Mouse (Mus musculus) midbrain, embryonic 16.5 days (tissue): ENCODE results near the gene Tysnd1. TPM values are rescaled to one million over a fixed set of nuclear protein-coding genes. Genes with fewer than 3 reads are reported as not detected.

Source experiments
- ATAC-seq: fragments of 200-750 bp; cut with Nextera tagmentation; 2 replicates; pipeline ENCODE4 v1.8.0; 2017; ENCODE audit warnings: moderate TSS enrichment
- H3K27ac ChIP-seq: fragments of 300-500 bp; sonication (generic); 2 replicates; pipeline ENCODE4 v1.5.1; 2014; ENCODE audit warnings: mild to moderate bottlenecking, low read length, mixed read lengths
- H3K27me3 ChIP-seq: fragments of 300-500 bp; sonication (generic); 2 replicates; pipeline ENCODE4 v1.6.1; 2014; ENCODE audit warnings: low read depth, low read length, mixed read lengths; ENCODE audit not compliant: control insufficient read depth, insufficient read depth
- H3K36me3 ChIP-seq: fragments of 300-500 bp; sonication (generic); 2 replicates; pipeline ENCODE4 v1.6.1; 2014; ENCODE audit warnings: mild to moderate bottlenecking, low read length, moderate library complexity, mixed read lengths; ENCODE audit not compliant: control insufficient read depth, insufficient read depth
- H3K4me1 ChIP-seq: fragments of 300-500 bp; sonication (generic); 2 replicates; pipeline ENCODE4 v1.6.1; 2014; ENCODE audit warnings: mild to moderate bottlenecking, low read length, mixed read lengths; ENCODE audit not compliant: control insufficient read depth, insufficient read depth
- H3K4me2 ChIP-seq: fragments of 300-500 bp; sonication (generic); 2 replicates; pipeline ENCODE4 v1.6.1; 2014; ENCODE audit warnings: mild to moderate bottlenecking, low read length, mixed read lengths
- H3K4me3 ChIP-seq: fragments of 300-500 bp; sonication (generic); 2 replicates; pipeline ENCODE4 v1.5.1; 2014; ENCODE audit warnings: low read depth, mild to moderate bottlenecking, low read length, moderate library complexity, mixed read lengths
- H3K9ac ChIP-seq: fragments of 300-500 bp; sonication (generic); 2 replicates; pipeline ENCODE4 v1.6.1; 2014; ENCODE audit warnings: low read depth, low read length, mixed read lengths
- H3K9me3 ChIP-seq: fragments of 300-500 bp; sonication (generic); replicated peaks from 2 replicates; pipeline ENCODE4 v1.6.1; 2014; ENCODE audit warnings: mild to moderate bottlenecking, low read length, mixed read lengths; ENCODE audit not compliant: control insufficient read depth, poor library complexity, severe bottlenecking
- WGBS: fragments of 180-500 bp; shearing (Covaris S2); extraction: QIAGEN DNeasy Blood & Tissue Kit; methylation state at CpG from one replicate; pipeline ENCODE4 v1.1.7; 2014; 5-methylcytosine and 5-hydroxymethylcytosine counted together
- polyA plus RNA-seq: library from polyadenylated mRNA; unstranded; fragments of >200 nt; fragmentation: Nextera tagmentation; extraction: Ambion mirVana; gene quantifications from 2 replicates; pipeline ENCODE4 v1.2.1, GENCODE M21; 2015

Gene Tysnd1
- polyA plus RNA-seq, 1 experiment from 2014 or later = 21.4 TPM

- no peak for ATAC-seq
- WGBS = 93% methylated on average over 4 of the region's 4 CpGs
- peaks cover 31% of the 10 kb centered on the region for H3K36me3 ChIP-seq
- H3K9ac ChIP-seq = no peak overlapping the region
- no peak overlapping the region for H3K27ac ChIP-seq
- H3K9me3 ChIP-seq = no peaks in the 10 kb centered on the region
- H3K4me3 ChIP-seq = no peak overlapping the region
- no peaks in the 10 kb centered on the region for H3K27me3 ChIP-seq
- no peaks in the 10 kb centered on the region for H3K4me1 ChIP-seq
- H3K4me2 ChIP-seq = no peak overlapping the region
These were observed 42.8 kb downstream of the Tysnd1 start for GRCm38 (mm10) chr10:61738126-61738525.

DNA sequence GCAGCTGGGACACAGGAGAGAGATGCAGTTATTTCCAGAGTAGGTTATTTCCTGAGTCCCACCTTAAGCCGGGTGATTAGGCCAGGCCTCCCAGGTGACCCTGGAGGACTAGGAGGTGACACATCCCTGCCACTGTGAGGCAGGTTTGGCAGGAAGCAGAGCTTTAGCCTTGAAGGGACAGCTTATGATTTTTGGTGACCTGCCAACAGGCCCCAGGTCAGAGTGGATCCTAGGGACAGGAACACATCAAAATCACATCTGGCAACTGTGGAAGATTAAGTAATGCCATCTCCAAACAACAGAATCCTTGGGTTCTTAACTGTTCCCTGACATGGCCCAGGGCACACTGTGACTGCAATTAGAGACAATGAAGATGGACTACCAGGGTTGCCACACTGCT, 46.0 kb downstream of the Tysnd1 start:
- Histone ChIP-seq H3K4me1 (no peaks in the 10 kb centered on the region), H3K9ac (no peak overlapping the region), H3K4me3 (no peak overlapping the region), H3K4me2 (no peak overlapping the region), H3K27me3 (no peaks in the 10 kb centered on the region), H3K36me3 (peaks cover 58% of the 10 kb centered on the region), H3K9me3 (no peaks in the 10 kb centered on the region), H3K27ac (no peak overlapping the region)
- WGBS = 100% methylated on average over 1 of the region's 1 CpGs
- ATAC-seq = no peak

DNA sequence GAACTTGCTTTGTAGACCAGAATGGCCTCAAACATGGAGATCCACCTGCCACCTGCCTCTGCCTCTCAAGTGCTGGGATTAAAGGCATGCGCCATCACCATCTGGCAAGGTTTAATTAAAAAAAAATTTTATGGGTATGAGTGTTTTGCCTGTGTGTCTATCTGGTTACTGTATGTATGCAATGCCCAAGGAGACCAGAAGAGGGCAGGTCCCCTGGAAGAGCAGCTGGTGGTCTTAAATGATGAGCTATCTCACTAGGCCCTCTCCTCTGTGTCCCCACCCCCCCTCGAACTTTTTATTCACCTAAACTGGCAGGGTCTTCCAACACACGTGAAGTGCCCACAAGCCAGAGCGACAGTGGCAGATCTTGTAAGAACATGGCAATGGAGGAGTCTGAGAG, 46.6 kb downstream of the Tysnd1 start:
- H3K4me2 ChIP-seq = no peak overlapping the region
- ATAC-seq = no peak
- no peak overlapping the region for H3K4me3 ChIP-seq
- WGBS = 85% methylated on average over 4 of the region's 4 CpGs
- peaks cover 64% of the 10 kb centered on the region for H3K36me3 ChIP-seq
- H3K27me3 ChIP-seq = no peaks in the 10 kb centered on the region
- no peaks in the 10 kb centered on the region for H3K9me3 ChIP-seq
- no peak overlapping the region for H3K27ac ChIP-seq
- no peak overlapping the region for H3K9ac ChIP-seq
- H3K4me1 ChIP-seq = no peaks in the 10 kb centered on the region

DNA sequence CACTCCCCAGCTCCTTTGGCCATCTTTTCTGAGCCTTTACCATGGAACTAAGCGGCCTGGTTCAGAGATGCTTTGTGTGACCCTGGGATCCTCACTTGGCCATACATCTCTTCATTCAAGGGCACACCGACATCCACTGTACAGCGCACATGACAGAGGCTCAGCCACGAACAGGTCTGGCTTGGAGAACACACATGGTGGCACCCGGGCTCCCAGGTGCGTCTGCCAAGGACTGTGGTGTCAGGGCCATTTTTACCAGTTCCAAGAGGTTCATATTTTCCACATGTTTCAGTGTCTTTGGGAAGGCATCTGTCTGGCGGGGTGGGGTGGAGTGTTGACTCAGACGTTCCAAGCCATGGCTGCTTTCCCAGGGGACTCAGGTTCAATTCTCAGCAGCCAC, 47.0 kb downstream of the Tysnd1 start:
- no peak overlapping the region for H3K9ac ChIP-seq
- H3K36me3 ChIP-seq = peaks cover 68% of the 10 kb centered on the region
- no peak overlapping the region for H3K4me3 ChIP-seq
- no peaks in the 10 kb centered on the region for H3K27me3 ChIP-seq
- ATAC-seq = no peak
- 94% methylated on average over 8 of the region's 8 CpGs for WGBS
- no peaks in the 10 kb centered on the region for H3K9me3 ChIP-seq
- H3K27ac ChIP-seq = no peak overlapping the region
- H3K4me2 ChIP-seq = no peak overlapping the region
- no peaks in the 10 kb centered on the region for H3K4me1 ChIP-seq

DNA sequence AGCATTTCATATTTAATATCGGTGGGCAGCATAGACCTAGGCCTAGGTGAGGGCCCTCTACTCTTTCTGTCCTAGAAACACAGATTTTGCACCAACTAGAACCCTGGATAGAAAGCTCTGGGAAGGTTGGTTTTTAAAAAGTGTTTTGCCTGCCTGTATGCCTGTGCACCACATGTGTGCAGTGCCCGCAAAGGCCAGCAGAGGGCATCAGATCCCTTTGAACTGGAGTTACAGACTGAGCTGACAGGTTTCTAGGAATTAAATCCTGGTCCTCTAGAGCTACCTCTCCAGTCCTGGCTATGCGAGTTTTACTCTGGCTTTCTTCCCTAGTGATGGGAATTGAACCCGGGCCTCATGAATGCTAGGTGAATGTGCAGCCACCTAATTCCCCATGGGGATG, 49.8 kb downstream of the Tysnd1 start:
- Histone ChIP-seq H3K4me2 (no peak overlapping the region), H3K27me3 (no peaks in the 10 kb centered on the region), H3K4me3 (no peak overlapping the region), H3K36me3 (peaks cover 81% of the 10 kb centered on the region), H3K9ac (no peak overlapping the region), H3K27ac (no peak overlapping the region), H3K9me3 (no peaks in the 10 kb centered on the region), H3K4me1 (no peaks in the 10 kb centered on the region)
- no peak for ATAC-seq
- 95% methylated on average over 4 of the region's 4 CpGs for WGBS

GRCm38 (mm10) chr10:61747302-61747701, 52.0 kb downstream of the Tysnd1 start:
- WGBS = 95% methylated on average over 13 of the region's 13 CpGs
- Histone ChIP-seq H3K9ac (no peak overlapping the region), H3K9me3 (no peaks in the 10 kb centered on the region), H3K4me2 (no peak overlapping the region), H3K27me3 (no peaks in the 10 kb centered on the region), H3K4me1 (no peaks in the 10 kb centered on the region), H3K4me3 (no peak overlapping the region), H3K36me3 (peaks cover 77% of the 10 kb centered on the region), H3K27ac (no peak overlapping the region)
- ATAC-seq = no peak

DNA sequence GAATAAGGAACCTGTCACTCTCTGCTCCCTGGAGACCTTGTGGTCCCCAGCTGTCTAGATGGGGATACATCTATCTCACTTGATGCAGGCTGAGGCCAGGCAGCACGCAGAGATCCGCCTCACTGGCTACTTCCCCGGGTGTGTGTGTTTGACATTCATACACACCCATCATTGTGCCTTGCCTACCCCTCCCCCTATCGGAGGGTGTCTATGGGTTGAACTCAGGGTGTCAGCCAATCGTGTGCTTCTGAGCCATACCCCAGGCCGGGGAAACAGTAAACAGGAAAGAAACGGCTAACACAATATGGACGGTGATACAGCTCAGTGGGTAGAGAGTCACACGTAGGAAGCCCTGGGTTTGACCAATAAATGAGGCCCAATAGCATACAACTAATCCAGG, 54.7 kb downstream of the Tysnd1 start:
- no peak for ATAC-seq
- H3K4me3 ChIP-seq = no peak overlapping the region
- H3K4me1 ChIP-seq = no peaks in the 10 kb centered on the region
- no peak overlapping the region for H3K27ac ChIP-seq
- H3K9ac ChIP-seq = no peak overlapping the region
- no peak overlapping the region for H3K4me2 ChIP-seq
- H3K36me3 ChIP-seq = peaks cover 70% of the 10 kb centered on the region
- WGBS = 89% methylated on average over 9 of the region's 9 CpGs
- no peaks in the 10 kb centered on the region for H3K27me3 ChIP-seq
- no peaks in the 10 kb centered on the region for H3K9me3 ChIP-seq

DNA sequence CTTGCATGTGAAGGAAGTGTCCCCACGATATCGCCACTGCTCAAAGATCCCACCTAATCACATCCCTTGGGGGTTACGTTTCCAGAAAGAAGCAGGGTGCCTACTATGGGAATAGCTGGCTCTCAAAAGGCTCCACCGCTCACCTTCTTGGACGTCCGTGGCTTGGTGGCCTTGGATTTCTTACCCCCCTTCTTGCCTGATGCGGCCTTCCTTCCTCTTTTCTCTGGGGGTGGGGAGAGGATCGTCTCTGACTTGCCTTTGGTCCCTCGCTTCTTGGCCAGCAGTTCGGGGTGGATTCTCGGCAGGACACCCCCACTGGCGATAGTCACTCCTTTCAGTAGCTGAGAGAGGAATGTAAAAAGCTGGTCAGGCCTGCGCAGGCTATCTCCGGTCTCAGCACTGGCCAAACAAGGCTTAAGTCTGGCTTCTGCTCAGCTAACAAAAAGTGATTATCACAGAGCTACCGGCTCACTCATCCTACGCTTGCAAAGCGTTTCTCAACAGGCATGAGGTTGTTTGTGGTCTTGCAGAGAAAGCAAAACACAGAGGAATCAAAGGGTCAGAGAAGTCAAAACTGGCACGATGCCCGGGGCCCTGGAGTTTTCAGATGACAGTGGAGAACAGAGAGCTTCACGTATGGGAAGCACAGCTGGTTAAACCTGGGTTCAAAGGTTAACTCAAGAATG, 56.4 kb downstream of the Tysnd1 start:
- H3K36me3 ChIP-seq = peaks cover 66% of the 10 kb centered on the region

More for the DNA sequence above, 56.4 kb downstream of the Tysnd1 start:
- Histone ChIP-seq H3K4me1 (no peaks in the 10 kb centered on the region), H3K27me3 (no peaks in the 10 kb centered on the region), H3K9me3 (no peaks in the 10 kb centered on the region), H3K4me3 (no peak overlapping the region), H3K4me2 (no peak overlapping the region), H3K9ac (no peak overlapping the region), H3K27ac (no peak overlapping the region)
- no peak for ATAC-seq
- WGBS = 86% methylated on average over 20 of the region's 20 CpGs
